Mouse (Mus musculus): Measurements from ENCODE around the gene Phrf1. TPM values are rescaled to one million over a fixed set of nuclear protein-coding genes. Genes with fewer than 3 reads are reported as not detected.

Gene Phrf1
- polyA plus RNA-seq, 1 experiment from 2014 or later, result 59.5 TPM

DNA sequence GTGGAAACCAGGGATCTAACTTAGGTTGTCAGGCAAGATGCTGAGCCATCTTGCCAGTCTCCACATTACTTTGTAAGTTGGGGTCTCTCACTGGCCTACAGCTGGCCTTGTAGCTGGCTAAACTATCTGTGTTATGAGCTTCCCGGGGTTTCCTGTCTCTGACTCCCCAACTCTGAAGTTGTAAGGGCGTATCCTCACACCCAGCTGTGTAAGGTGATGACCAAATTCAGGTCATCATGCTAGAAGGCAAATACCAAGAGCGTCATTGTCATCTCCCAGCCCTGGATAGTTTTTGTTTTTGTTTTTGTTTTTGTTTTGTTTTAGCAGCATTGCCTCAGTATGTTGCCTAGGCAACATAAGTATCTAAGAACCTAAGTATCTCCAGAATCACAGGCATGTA is 42.0 kb downstream of the Phrf1 start:
- no peaks in the 10 kb centered on the region for H3K9me3 ChIP-seq (ENCODE audit: control insufficient read depth, low read length)
- no peak overlapping the region for H3K4me3 ChIP-seq (ENCODE audit: low read depth, low read length)
- WGBS, result 91% methylated on average over 3 of the region's 3 CpGs
- no peaks in the 10 kb centered on the region for H3K36me3 ChIP-seq (ENCODE audit: control insufficient read depth, insufficient read depth, low read length)
- H3K4me2 ChIP-seq (ENCODE audit: low read depth, low read length), result no peak overlapping the region
- ATAC-seq (ENCODE audit: low read depth), result no peak
- no peak overlapping the region for H3K9ac ChIP-seq (replicated peaks; ENCODE audit: low read depth, low read length)
- H3K27me3 ChIP-seq (ENCODE audit: control insufficient read depth, insufficient read depth, low read length), result no peaks in the 10 kb centered on the region
- H3K4me1 ChIP-seq (ENCODE audit: control insufficient read depth, insufficient read depth, low read length), result no peaks in the 10 kb centered on the region
- no peak overlapping the region for H3K27ac ChIP-seq (ENCODE audit: low read depth, low read length)

DNA sequence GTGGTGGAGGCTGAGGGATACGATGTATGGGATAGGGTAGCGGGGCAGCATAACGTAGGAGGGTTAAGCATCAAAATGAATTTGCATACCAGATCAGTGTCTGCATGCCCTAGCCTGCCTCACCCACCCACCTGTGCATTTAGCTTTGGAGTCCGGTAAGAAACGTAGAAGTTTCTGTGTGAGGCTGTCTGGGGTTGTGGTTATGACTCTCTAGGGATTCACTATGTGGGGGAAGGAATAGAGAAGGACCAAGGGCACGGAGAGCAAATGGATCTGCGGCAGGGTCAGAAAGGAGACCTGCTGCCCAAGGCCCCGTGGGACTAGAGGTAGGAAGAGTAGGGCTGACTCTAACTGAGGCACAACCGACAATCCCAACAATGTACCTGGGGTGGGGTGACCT is 46.8 kb downstream of the Phrf1 start:
- 82% methylated on average over 9 of the region's 9 CpGs for WGBS

DNA sequence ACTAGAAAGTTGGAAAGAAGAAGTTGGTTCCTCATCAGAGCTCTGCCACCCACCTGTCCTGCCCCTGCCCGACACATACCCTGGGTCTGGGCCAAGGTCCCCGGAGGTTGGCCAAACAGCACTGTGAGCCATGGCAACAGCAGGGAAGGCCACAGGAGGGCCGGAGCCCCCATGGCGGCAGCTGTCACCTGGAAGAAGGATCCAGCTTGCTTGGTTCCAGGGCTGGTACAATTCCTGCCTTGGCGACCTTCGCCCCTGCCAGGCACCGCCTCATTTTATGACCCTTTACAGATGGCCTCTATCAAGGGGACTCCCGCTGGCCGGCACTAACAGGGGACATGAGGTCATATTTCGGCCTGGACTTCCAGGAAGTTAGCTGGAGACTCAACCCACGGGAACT is 48.0 kb downstream of the Phrf1 start, which contains the start of gene Cdhr5:
Gene Cdhr5, minus strand, starts transcription at position 241 of the 400 bp plus-strand sequence.
- H3K36me3 ChIP-seq (ENCODE audit: control insufficient read depth, insufficient read depth, low read length), result no peaks in the 10 kb centered on the region
- 27% methylated on average over 11 of the region's 11 CpGs for WGBS
- H3K27me3 ChIP-seq (ENCODE audit: control insufficient read depth, insufficient read depth, low read length), result no peaks in the 10 kb centered on the region
- no peak for ATAC-seq (ENCODE audit: low read depth)
- peaks cover 4% of the 10 kb centered on the region; the same call in 1 of the 2 replicates for H3K4me1 ChIP-seq (ENCODE audit: control insufficient read depth, insufficient read depth, low read length)
- H3K9ac ChIP-seq (replicated peaks; ENCODE audit: low read depth, low read length), result no peak within 1 kb of the TSS
- no peak within 1 kb of the TSS for H3K4me3 ChIP-seq (ENCODE audit: low read depth, low read length)
- no peak within 1 kb of the TSS for H3K4me2 ChIP-seq (ENCODE audit: low read depth, low read length)
- no peak within 1 kb of the TSS for H3K27ac ChIP-seq (ENCODE audit: low read depth, low read length)
- no peaks in the 10 kb centered on the region for H3K9me3 ChIP-seq (ENCODE audit: control insufficient read depth, low read length)

More for the DNA sequence above, 46.8 kb downstream of the Phrf1 start:
- no peak overlapping the region for H3K4me3 ChIP-seq (ENCODE audit: low read depth, low read length)
- no peak overlapping the region for H3K27ac ChIP-seq (ENCODE audit: low read depth, low read length)
- no peaks in the 10 kb centered on the region for H3K27me3 ChIP-seq (ENCODE audit: control insufficient read depth, insufficient read depth, low read length)
- H3K36me3 ChIP-seq (ENCODE audit: control insufficient read depth, insufficient read depth, low read length), result no peaks in the 10 kb centered on the region
- no peak for ATAC-seq (ENCODE audit: low read depth)
- no peak overlapping the region for H3K4me2 ChIP-seq (ENCODE audit: low read depth, low read length)
- H3K9ac ChIP-seq (replicated peaks; ENCODE audit: low read depth, low read length), result no peak overlapping the region
- no peaks in the 10 kb centered on the region for H3K9me3 ChIP-seq (ENCODE audit: control insufficient read depth, low read length)
- peaks cover 4% of the 10 kb centered on the region; the same call in 1 of the 2 replicates for H3K4me1 ChIP-seq (ENCODE audit: control insufficient read depth, insufficient read depth, low read length)

DNA sequence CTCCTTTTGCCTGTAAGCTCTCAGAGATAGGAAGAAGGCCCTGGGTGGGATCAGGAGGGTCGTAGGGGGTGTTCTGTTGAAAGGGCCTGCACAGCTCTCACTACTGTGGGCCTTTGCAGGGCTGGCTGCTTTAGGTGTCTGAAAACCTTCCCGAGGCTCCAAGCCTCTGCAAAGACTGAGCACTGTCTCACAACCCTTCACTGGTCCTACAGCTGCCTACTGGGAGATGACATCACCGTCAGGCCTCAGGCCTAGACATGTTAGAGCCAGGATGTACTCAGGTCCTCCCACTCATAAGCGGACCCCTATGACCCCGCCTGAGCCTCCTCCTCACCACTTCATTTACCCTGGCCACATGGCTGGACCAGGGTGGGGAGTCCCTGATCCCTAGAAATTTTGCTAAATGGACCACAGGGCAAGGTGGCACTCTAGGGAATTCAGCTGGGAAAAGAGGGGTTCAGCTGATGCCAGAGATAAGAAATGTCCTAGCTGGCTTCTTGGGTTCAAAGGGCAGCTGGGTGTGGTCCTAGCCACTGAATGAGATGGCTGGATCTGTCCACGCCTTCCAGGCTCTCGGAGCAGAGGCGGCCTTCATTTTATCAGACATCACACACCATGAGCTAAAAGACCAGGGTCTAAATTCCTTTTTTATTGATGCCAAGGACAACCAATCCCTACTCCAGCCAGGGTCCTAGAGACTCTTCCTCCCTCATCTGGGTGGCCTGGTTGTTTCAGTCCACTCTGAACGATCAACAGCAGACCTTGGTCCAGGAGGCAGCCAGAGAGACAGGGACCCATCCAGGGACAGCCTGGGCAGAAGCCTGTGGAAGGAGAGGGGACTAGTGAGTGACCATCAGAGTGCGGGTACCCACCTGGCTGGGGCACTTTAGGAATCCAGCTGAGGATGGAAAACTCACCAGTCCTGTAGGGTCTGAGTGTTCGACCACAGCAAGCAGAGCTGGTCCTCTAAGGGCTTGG is 49.4 kb downstream of the Phrf1 start:
- H3K9me3 ChIP-seq (ENCODE audit: control insufficient read depth, low read length), result no peaks in the 10 kb centered on the region
- H3K4me1 ChIP-seq (ENCODE audit: control insufficient read depth, insufficient read depth, low read length), result peaks cover 4% of the 10 kb centered on the region; the same call in 1 of the 2 replicates
- no peaks in the 10 kb centered on the region for H3K36me3 ChIP-seq (ENCODE audit: control insufficient read depth, insufficient read depth, low read length)
- H3K27me3 ChIP-seq (ENCODE audit: control insufficient read depth, insufficient read depth, low read length), result no peaks in the 10 kb centered on the region
- H3K4me3 ChIP-seq (ENCODE audit: low read depth, low read length), result no peak overlapping the region
- no peak overlapping the region for H3K4me2 ChIP-seq (ENCODE audit: low read depth, low read length)
- H3K27ac ChIP-seq (ENCODE audit: low read depth, low read length), result no peak overlapping the region
- H3K9ac ChIP-seq (replicated peaks; ENCODE audit: low read depth, low read length), result no peak overlapping the region
- 77% methylated on average over 11 of the region's 11 CpGs for WGBS
- ATAC-seq (ENCODE audit: low read depth), result peak; percentile 38; the same call in 1 of the 2 replicates

DNA sequence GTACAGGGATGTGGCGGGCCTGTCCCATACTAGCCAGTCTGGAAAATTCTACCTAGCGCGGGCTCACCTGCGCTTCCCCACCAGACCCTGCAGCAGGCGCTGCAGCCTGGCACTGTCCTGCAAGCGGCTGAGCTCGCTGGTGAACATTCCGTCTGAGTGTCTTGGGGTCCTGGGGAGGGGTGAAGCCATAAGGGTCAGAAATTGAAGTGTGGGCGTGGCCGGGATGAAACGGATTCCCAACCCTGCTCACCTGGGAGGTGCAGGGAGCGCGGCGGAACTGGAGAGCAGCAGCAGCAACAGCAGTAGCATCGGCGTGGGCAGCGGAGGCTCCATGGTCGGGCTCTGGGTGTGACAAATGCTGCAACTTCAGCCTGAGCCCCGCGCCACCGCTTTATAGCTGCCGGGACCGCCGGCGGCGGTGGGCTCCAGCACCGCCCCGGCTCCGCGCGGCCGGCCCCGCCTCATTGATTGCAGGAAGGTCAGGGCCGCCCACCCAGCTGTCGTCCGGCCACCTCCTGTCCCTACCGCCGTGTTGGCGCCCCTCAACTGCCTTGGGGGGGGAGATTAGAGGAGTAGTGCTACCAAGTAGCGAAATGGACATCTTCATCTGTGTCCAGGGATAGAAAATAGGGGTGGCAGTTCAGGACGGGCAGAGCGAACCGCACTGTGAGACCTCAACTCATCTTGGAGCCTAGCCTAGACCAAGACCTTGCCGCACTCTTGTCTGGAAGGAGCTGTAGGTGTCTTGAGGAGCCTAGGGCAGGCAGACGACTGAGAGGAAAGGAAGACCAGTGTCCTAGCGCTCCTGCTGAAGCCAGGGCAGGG is 50.4 kb downstream of the Phrf1 start, which contains the start of gene Sct:
Gene Sct, minus strand, starts transcription at position 368 of the 825 bp plus-strand sequence.
- peaks cover 4% of the 10 kb centered on the region; the same call in 1 of the 2 replicates for H3K4me1 ChIP-seq (ENCODE audit: control insufficient read depth, insufficient read depth, low read length)
- H3K4me2 ChIP-seq (ENCODE audit: low read depth, low read length), result peak within 1 kb of the TSS; percentile 91
- 0 out of 2 replicates have a peak within 1 kb of the TSS, but pooled peaks have one; percentile 10 for H3K27ac ChIP-seq (ENCODE audit: low read depth, low read length)
- peak within 1 kb of the TSS; percentile 52 for H3K9ac ChIP-seq (replicated peaks; ENCODE audit: low read depth, low read length)
- H3K36me3 ChIP-seq (ENCODE audit: control insufficient read depth, insufficient read depth, low read length), result no peaks in the 10 kb centered on the region
- no peaks in the 10 kb centered on the region for H3K27me3 ChIP-seq (ENCODE audit: control insufficient read depth, insufficient read depth, low read length)
- H3K9me3 ChIP-seq (ENCODE audit: control insufficient read depth, low read length), result no peaks in the 10 kb centered on the region
- WGBS, result 1% methylated on average over 41 of the region's 46 CpGs
- peak within 1 kb of the TSS; percentile 42 for H3K4me3 ChIP-seq (ENCODE audit: low read depth, low read length)
- ATAC-seq (ENCODE audit: low read depth), result peak; percentile 85

DNA sequence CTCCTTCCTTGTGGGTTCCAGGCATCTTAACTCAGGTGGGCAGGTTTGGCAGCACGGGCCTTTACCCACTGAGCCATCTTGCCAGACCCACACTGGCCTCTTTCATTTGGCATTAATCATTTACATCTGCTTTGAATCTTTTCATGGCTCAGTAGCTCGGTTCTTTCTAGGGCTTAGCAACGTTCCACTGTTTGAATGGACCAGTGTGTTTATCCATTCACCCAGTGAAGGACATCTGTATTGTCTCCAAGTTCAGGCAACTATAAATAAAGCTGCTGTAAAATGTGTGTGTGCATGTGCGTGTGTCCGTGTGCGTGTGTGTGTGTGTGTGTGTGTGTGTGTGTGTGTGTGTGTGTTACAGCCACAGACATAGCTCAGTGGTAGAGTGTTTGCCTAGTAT is 52.9 kb downstream of the Phrf1 start:
- WGBS, result 46% methylated on average over 6 of the region's 6 CpGs
- H3K27ac ChIP-seq (ENCODE audit: low read depth, low read length), result no peak overlapping the region
- H3K36me3 ChIP-seq (ENCODE audit: control insufficient read depth, insufficient read depth, low read length), result no peaks in the 10 kb centered on the region
- H3K9ac ChIP-seq (replicated peaks; ENCODE audit: low read depth, low read length), result no peak overlapping the region
- no peak for ATAC-seq (ENCODE audit: low read depth)
- no peak overlapping the region for H3K4me2 ChIP-seq (ENCODE audit: low read depth, low read length)
- H3K4me3 ChIP-seq (ENCODE audit: low read depth, low read length), result no peak overlapping the region
- peaks cover 4% of the 10 kb centered on the region; the same call in 1 of the 2 replicates for H3K4me1 ChIP-seq (ENCODE audit: control insufficient read depth, insufficient read depth, low read length)
- no peaks in the 10 kb centered on the region for H3K27me3 ChIP-seq (ENCODE audit: control insufficient read depth, insufficient read depth, low read length)
- no peaks in the 10 kb centered on the region for H3K9me3 ChIP-seq (ENCODE audit: control insufficient read depth, low read length)

DNA sequence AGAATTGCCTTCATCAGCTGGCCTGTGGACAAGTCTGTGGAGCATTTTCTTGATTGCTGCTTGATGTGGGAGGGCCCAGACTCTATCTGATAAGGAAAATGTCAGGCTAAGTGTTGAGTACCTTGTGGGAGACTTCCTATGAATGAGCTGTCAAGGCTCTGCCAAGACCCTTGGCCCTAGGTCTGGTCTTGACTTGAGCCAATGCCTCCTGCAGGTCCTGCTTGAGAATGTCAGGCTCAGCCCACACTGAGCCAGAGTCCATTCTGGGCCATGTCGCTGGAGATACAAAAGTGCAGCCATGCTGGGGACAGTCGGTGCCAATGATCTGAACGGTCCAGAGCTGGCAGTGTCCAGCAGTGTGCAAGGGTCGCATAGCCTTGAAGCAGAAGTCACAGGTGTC is 54.2 kb downstream of the Phrf1 start:
- Histone ChIP-seq H3K4me1 (ENCODE audit: control insufficient read depth, insufficient read depth, low read length) (peaks cover 4% of the 10 kb centered on the region; the same call in 1 of the 2 replicates), H3K27me3 (ENCODE audit: control insufficient read depth, insufficient read depth, low read length) (no peaks in the 10 kb centered on the region), H3K9ac (replicated peaks; ENCODE audit: low read depth, low read length) (no peak overlapping the region), H3K4me3 (ENCODE audit: low read depth, low read length) (no peak overlapping the region), H3K4me2 (ENCODE audit: low read depth, low read length) (no peak overlapping the region), H3K9me3 (ENCODE audit: control insufficient read depth, low read length) (no peaks in the 10 kb centered on the region), H3K27ac (ENCODE audit: low read depth, low read length) (no peak overlapping the region), H3K36me3 (ENCODE audit: control insufficient read depth, insufficient read depth, low read length) (no peaks in the 10 kb centered on the region)
- ATAC-seq (ENCODE audit: low read depth), result no peak
- 85% methylated on average over 4 of the region's 4 CpGs for WGBS

DNA sequence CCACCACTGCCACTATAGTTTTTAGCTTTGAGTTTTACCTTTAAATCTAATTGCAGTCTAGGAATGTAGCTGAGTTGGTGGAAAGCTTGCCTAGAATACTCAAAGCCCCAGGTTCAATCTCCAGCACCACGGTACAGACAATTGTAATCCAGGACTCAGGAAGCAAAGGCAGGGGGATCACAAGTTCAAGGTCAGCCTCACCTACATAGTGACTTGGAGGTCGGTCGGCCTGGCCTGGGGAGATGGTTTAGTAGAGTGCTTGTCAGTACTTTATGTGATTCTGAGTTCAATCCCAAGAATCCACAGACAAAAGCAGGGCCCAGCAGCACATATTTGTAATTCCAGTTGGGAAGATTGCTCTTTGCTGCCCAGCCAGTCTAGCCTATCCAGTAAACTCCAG is 59.5 kb downstream of the Phrf1 start:
- no peak for ATAC-seq (ENCODE audit: low read depth)
- no peaks in the 10 kb centered on the region for H3K9me3 ChIP-seq (ENCODE audit: control insufficient read depth, low read length)
- WGBS, result 87% methylated on average over 3 of the region's 3 CpGs

More for the DNA sequence above, 59.5 kb downstream of the Phrf1 start:
- Histone ChIP-seq H3K27me3 (ENCODE audit: control insufficient read depth, insufficient read depth, low read length) (peaks cover 6% of the 10 kb centered on the region), H3K4me1 (ENCODE audit: control insufficient read depth, insufficient read depth, low read length) (no peaks in the 10 kb centered on the region), H3K4me3 (ENCODE audit: low read depth, low read length) (no peak overlapping the region), H3K27ac (ENCODE audit: low read depth, low read length) (no peak overlapping the region), H3K9ac (replicated peaks; ENCODE audit: low read depth, low read length) (no peak overlapping the region), H3K4me2 (ENCODE audit: low read depth, low read length) (no peak overlapping the region), H3K36me3 (ENCODE audit: control insufficient read depth, insufficient read depth, low read length) (no peaks in the 10 kb centered on the region)

Data from neural tube, embryonic 14.5 days (tissue).